Mouse (Mus musculus) cerebellum, adult (tissue): Measurements from ENCODE around the gene Myh1.

Experiments
- ATAC-seq: cut with Nextera tagmentation; 2 replicates; pipeline ENCODE4 v1.9.2; 2017; ENCODE audit warnings: mild to moderate bottlenecking, moderate library complexity, mixed read lengths; ENCODE audit not compliant: insufficient number of reproducible peaks, low FRiP score, low TSS enrichment

Myh1 gene

DNA sequence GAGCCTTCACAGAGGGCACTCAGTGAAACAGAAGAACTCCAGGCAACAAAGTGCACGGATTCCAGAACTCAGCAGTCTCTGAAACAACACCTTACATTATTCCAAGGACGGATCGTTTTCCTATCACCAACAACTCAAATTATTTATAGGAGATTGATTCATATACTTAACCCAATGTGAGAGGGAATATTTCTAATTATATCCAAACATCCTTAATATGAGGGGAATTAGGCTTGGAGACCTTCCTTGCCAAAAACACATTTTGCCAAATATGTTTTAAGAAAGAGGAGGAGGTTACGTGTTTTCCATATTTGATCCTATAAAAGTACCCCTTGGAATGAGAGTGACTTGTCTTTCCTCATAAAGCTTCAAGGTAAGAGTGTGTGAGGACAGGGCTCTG lies at the start of gene Myh1:
Gene Myh1, plus strand, starts transcription at position 301 of the 400 bp plus-strand sequence.
- no peak for ATAC-seq

DNA sequence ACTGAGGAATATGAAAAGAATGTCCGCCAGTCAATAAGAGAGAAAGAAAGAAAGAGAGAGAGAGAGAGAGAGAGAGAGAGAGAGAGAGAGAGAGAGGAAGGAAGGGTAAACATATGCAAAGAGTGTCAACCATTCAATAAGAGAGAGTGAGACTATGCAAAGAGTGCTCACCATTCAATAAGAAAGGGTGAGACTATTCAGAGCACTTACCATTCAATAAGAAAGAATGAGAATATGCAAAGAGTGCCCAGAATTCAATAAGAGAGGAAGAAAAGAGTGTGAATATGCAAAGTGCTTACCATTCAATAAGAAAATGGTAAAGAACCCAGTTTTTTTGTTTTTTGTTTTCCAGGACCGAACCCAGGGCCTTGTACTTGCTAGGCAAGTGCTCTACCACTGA lies 49.6 kb upstream of the Myh1 start:
- ATAC-seq = no peak

DNA sequence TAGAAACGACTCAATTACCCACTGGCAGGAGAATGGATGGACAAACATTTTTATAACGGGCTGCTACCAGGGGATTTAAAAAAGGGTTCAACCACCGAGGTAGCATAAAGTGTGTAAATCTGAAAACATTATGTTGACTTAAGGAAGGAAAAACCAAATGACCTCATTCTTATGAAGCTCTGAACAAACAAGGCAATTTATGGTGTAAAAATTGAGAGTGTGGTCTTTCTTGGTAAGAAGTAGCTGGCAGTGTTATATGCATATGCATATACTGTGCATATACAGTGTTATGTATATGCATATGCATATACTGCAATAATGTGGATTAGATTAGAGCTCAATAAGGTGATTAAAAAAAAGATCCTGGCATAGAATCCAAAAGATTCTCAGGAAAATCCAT lies 48.7 kb upstream of the Myh1 start:
- no peak for ATAC-seq

DNA sequence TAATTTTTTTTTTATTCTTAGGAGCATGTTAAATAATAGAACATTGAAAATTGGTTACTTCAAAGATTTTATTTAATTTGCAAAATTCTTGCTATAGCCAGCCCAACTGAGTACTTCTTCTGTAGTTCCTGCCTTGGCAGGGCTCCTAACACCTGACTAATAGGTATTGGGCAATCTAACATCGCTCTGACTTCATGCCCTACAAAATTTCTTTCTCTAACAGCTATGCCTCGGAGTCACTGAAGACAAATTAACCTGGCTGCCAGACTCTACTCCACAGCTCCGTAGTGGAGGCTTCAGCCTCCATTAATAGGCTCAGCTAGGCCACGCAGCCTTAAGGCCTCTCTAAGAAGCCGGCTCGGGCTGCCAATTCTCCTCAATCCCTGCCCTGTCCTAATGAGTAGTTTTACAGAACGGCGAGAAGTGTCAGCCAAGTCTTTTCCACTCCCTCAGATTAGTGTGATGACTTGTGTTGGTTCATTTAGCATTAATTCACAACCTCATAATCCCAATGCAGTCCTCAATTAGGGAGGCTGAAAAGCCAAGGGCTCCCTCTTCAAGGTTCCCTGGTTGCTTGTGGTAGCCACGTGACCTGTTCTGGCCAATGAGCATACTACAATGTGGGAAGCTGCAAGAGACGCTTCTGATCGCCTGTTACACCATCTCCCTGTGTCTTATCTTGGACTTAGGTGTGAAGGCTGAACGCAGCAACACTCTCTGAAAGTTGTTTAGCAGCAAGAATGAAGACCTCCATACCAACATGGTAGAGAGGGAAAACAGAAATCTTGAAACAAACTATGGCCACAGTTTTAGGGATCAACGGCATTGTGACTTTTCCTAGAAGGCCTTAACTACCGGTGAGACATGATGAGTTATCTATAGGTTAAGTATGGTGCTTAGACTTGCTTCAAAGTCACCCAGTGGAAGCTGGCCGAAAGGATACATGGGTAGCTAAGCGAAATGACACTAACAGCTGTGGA lies 47.9 kb upstream of the Myh1 start:
- no peak for ATAC-seq

DNA sequence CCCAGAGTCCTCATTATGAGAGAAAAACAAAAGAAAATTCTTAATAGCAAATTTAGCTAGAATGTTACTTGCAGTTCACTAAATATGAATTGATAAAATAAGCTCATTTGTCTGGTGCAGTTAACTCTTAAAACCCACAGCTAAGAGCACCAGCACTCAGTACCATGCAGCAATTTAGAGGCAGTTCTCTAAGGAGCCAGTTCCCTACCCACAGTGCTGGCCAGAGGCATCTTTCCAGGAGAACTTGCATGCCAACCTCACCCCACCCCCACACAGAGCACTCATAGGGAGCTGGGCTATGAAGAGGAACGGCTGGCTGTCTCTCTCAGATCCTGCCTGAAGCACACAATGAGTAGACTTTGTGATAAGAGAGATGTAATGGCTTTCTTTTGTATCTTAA lies 46.7 kb upstream of the Myh1 start:
- no peak for ATAC-seq

DNA sequence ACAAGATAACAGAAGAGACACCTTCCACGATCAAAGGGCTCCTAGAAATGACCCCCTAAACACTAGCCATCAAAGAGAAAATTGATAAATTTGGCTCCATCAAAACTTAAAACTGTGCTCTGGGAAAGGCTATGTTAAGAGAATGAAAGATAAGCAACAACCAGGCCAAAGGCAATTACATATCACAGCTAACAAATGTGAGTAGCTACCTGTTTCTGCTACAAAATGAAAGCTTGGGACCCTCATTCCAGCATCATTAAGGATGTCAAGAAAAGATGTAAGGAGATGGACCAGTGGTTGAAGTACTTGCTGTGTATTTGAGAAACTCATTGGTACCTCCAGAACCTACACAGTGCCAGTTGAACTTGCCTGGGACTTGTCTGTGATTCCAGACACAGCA lies 46.0 kb upstream of the Myh1 start:
- no peak for ATAC-seq

DNA sequence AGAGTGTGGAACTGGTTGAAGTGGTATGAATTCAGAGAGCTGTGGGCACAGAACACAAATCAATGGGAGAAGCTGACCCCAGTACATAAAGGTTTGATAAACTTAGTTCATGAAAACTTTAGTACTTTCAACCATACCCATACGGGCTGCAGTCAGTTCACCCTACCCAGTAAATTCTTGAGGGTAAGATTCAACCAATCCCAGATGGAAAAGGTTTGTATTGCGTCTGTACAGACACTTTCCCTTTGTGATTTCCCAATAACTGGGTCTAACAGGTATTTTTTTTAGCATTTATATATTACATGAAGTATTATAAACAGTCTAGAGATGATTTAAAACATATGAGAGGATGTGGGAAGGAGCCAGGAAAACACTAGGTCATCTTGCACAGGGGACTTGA lies 44.2 kb upstream of the Myh1 start:
- no peak for ATAC-seq

DNA sequence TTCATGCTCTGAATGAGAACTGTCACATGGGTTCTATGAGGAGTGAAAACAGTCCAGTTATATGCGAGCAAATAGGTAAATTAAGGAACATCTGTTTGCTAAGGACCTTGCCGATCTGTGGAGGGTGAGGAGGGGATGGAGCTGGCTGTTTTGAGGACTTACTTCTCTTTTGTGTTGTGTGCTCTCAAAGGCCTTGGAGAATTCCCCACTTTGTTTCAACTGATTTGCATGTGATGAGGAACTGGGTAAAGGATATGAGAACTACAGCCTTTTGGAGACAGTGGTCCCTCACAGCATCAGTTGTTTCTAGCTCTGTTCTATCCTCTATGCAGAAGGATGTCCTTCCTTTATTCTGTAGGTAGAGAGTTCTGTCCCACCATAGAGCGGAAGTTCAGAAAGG lies 39.7 kb upstream of the Myh1 start:
- no peak for ATAC-seq

DNA sequence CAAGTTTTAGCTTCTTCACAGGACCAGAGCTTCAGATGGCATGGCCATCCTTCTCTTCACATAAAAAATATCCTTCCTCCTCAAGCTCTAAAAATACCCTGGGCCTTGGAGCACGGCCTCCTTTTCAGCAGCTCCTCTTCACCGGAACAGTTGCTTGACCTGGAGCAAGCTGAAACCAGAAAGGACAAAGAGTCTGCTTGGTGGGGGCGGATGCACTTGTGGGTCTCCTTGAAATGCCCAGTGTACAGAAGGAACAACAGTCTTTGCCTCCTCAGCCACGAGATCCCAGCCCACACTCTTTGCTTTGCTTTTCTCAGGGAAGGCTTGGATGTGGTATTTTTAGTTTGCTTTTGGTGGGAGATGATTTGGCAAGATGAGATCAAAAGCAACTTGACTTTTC lies 36.2 kb upstream of the Myh1 start:
- ATAC-seq = no peak

DNA sequence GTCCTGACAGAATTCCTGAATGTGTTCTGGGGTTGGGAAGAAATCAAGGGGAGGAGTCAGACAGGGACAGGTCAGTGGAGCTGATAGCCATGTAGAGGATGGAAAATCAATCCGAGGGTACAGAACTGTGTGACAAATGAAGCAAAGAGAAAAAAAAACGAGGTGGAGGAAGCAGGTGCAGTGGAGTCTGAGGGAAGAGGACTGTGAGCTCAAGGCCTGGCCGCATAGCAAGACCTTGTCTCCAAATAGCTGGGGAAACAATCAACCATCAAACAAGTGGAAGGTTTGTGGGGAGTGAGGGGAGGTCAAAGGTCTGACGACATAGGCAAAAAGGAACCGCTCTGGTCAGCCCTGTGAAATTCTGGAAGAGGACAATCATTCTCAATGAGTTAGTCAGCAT lies 35.0 kb upstream of the Myh1 start:
- ATAC-seq = no peak

DNA sequence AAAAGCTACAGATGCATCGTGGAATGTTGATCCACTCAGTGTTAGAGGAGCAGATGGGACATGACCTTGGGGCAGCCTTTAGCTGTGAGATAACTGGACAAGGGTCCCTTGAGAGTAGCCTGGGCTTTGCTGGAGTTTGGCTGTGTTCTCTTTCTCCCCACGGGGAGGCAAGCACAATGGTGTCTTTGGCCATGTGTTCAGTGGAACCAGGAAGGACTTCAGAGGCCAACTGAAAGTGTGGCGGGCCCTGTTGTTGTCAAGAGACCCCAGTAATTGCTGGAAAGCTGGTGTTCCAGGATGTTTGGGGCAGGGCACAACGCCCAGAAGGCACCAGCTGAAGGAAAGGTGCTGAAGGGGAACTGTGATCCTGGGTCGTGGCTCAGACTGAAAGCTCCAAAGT lies 30.6 kb upstream of the Myh1 start:
- no peak for ATAC-seq

DNA sequence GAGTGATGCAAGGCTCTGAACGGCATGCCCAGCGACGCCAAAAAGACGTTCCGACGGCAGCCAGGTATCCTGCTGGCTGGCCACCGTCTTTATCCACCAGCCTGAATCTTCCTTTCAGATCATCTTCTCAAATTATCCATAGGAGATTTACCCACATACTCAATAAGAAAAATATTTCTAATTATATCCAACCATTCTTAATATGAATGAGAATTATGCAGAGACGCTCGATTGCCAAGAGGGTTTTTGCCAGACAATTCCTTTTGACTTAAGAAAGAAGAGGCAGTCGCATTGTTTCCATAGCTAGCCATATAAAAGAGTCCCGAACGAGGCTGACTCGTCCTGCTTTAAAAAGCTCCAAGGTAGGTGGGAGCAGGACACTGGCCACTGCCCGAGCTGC lies 29.1 kb upstream of the Myh1 start, which contains the start of gene Myh2:
Gene Myh2, plus strand, starts transcription at position 301 of the 400 bp plus-strand sequence.
- no peak for ATAC-seq

DNA sequence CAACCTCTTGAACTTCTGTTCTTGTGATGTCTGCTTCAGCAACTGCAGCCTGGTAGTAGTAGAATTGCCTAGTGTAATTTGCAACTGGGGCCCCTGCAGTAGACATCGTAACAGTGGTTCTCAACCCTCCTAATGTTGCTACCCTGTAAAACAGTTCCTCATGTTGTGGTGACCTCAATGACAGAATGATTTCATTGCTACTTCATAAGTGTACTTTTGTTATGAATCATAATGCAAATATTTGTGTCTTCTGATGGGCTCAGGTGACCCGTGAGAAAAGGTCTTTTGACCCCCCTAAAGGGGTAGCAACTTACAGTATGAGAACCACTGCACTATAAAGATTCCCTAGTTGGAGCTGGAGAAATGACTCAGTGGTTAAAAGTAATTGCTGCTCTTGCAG lies 27.4 kb upstream of the Myh1 start:
- no peak for ATAC-seq

DNA sequence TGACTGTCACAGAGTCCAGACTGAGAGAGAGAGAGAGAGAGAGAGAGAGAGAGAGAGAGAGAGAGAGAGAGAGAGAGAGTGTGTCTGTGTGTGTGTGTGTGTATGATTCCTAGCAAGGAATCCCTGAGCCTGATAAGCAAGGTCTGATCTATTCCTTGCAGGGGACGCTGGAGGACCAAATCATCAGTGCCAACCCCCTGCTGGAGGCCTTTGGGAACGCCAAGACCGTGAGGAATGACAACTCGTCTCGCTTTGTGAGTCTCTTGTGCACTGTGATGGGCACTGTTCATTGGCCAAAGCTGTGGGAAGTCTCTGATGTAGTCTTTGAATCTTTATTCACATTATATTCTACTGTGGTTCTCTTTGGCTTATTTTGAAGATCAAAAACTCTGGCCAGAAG lies 23.5 kb upstream of the Myh1 start:
- ATAC-seq = no peak

DNA sequence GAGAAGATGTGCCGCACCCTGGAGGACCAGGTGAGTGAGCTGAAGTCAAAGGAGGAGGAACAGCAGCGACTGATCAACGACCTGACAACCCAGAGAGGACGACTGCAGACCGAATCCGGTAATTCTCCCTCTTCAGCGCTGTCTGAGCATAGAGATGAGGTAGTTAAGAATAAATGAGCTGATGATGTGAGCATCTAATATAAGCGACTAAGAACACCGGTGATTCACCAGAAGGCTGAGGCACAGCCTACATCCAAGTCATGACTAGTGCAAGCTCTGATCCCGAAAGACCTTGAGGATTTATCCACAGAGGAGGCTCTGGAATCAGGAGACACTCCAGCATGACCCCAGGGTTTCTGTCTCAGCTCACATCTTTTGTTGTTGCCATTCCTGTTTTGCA lies 9.5 kb upstream of the Myh1 start:
- no peak for ATAC-seq

DNA sequence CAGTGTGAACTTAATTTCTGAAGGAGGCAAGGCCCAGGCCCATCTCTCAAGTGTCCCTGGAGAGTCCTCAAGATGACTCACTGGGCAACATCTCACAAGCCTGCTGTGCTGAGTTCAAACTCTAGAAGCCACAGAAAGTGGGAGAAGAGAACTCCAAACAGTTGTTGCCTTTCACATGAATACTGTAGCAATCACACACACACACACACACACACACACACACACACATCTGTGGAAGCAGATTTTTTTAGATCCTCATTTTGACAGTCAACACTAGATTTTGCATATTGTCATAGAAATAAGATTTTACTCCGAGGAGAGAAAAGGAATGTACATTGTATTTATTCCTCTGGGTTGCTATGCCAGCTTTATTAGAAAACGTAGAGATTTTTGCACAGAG lies 9.0 kb upstream of the Myh1 start:
- ATAC-seq = no peak

DNA sequence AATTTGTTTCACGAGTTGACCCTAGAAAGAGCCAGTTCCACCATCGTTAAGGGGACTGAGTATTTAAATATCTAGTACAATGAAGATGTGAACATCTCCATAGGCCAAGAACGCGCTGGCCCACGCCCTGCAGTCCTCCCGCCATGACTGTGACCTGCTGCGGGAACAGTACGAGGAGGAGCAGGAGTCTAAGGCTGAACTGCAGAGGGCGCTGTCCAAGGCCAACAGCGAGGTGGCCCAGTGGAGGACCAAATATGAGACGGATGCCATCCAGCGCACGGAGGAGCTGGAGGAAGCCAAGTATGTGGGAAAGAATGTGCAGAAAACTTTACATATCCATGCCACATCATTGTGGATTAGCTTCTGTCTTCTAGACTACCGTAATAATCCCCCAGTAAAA lies 8.4 kb upstream of the Myh1 start:
- ATAC-seq = no peak

DNA sequence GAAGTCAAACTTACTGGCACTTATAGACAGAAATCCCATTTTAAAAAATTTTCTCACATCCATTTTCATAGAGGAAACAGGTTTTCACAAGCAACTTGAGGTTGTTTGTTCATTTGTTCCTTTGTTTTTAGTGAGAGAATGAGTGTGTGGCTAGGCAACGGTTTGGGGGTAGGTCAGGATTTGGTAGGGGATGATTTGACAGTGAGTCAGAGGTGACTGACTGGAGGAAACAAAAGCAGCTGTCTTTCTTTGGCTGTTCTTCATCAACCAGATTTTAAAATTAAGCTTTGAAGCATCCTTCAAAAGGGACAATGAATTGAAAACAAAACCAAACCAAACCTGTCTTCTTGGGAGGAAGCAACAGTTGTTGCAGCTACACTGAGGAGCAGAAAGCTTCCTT lies 531 bp upstream of the Myh1 start:
- no peak for ATAC-seq

DNA sequence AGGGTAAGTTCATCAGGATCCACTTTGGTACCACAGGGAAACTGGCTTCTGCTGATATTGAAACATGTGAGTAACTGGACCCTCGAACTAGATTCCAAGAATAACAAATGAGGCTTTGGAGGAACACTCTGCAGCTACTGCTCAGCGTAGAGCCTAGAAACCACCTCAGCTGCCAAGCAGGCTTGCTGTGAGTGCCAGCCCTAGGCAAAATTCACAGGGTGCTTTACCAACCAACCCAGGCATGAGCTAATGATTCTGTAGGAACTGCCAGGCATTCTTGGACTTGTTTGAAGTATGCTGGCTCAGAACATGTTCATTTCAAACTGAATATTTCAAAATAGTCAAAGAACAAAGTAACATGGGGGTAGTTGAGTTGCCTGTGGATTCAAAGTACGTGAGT lies 4.9 kb downstream of the Myh1 start:
- ATAC-seq = no peak

DNA sequence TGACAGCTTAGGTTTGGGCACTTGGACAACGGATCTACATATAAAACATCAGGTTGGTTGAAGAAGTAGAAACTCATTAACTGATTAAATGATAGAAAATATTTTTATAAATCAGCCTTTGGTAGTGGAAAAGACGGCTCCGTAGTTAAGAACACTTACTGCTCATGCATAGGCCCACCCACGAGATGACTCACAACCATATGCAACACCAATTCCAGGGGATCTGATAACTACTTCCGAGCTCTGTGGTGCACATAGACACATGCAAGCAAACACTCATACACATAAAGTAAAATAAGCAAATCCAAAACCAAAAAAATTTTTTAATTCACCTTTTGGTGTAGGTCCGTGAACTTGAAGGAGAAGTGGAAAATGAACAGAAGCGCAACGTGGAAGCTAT lies 22.0 kb downstream of the Myh1 start:
- no peak for ATAC-seq

DNA sequence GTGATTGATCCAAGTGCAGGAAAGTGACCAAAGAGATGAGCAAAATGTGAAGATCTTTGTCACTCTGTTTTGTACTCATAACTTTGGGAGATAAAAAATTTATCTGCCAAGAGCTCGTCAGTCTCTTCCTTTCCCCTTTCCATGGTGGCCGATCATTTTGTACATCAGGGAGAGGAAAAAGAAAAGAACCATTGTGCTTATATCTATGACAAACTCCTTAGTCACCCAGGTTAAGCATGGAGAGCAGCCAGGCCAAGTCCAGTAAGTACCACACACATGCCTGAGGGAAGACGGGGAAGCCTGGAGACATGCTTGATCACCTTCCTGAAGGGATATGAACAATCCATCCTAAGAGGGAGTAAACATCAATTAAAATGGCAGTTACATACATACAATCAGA lies 24.6 kb downstream of the Myh1 start:
- no peak for ATAC-seq

DNA sequence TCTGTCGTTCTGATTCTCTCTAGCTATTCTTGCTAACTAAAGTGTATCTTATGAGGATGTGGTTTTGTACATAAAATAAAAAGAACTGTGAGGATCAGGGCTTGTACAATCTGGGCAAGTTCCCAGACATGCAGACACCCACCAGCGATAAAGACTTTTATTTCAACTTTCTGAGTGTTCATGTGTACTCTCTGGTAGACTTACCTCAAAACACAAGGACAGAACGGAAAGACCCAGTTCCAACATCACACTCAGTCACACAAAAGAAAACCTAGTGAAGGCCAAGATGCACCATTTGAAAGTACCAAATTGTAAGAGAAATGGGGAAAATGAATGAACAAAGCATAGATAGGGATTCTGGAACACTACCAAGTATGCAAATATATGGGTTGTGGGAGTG lies 28.9 kb downstream of the Myh1 start:
- ATAC-seq = no peak
